Mouse (Mus musculus) c-Kit-positive CD71-positive TER-119-positive erythroid progenitor cells, embryonic 14.5 days (primary cell): ENCODE measurements around the gene Cabp1.
"Not testable (repeated sequence)": the region's sequence is repeated elsewhere in the genome, so short reads cannot be mapped to it uniquely, and the experiment has no call there.

Source experiments
- DNase-seq: peaks from one replicate; pipeline ENCODE4 v3.0.0-alpha.2; 2013; ENCODE audit warnings: low spot score

The Cabp1 gene

DNA sequence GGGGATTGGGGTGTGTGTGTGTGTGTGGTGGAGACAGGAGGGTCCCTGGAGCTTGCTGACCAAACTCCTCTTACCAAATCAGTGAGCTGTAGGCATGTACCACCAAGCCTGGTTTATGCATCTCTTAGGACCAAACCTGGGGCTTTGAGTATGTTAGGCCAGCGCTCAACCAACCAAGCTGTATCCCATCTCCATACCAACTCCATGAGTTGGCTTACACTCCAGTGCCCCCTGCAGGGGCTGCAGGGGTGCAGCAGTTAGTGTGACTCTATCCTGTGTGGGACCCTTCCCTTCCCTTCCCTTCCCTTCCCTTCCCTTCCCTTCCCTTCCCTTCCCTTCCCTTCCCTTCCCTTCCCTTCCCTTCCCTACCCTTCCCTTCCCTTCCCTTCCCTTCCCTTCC, 19.6 kb downstream of the Cabp1 start:
- DNase-seq, result no peak

DNA sequence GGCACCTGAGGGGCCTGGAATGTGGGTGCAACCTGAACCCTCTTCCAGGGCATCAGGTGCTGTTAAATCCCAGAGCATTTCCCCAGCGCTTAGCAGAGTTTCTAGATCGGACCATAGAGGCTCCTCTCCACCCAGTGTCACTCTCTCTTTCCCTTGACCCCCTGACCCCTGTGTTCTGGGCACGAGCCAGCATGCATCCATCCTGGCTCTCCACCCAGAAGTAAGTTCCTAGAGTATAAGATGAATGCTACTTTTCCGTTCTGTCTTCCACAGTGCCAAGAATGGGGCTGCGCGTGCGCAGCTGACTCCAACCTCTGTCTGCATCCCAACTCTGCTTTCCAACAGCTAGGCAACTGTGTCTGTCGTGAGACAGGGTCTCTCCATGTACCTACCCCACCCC, 24.0 kb downstream of the Cabp1 start:
- DNase-seq, result no peak

DNA sequence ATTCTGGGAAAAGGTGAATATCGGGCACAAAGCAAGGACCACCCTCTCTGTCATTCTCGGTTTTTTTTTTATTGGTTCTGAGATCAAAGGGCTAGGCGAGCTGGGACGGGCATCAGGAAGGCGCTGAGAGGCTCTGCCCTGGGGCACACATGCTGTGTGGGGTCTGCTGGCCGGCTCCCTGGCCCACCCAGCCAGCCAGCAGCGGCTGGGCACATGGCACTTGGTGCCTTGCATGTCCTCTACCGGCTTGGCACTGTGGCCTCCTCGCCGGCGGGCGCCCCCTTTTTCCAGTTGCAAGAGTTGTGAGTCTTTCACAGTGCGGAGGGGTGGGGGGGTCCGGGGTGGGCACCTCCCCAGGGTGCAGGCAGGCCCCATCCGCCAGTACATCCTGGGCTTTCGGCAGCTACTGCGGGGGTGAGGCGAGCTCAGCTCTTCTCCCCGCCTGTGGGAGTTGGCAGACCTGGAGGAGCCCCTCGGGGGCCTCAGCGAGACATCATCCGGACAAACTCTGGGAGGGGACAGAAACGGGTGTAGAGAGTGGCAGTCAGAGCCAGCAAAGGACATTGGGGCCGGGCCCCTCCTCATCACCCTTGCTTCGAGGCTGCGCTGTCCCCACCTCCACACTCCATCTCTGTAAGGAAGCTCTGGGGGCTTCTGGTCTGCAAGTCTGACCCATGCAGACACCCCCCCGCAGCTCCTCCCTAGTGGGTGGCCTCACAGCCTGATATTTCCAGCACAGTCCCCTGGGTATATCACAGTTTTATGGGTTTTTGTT, 25.4 kb downstream of the Cabp1 start:
- no peak for DNase-seq

DNA sequence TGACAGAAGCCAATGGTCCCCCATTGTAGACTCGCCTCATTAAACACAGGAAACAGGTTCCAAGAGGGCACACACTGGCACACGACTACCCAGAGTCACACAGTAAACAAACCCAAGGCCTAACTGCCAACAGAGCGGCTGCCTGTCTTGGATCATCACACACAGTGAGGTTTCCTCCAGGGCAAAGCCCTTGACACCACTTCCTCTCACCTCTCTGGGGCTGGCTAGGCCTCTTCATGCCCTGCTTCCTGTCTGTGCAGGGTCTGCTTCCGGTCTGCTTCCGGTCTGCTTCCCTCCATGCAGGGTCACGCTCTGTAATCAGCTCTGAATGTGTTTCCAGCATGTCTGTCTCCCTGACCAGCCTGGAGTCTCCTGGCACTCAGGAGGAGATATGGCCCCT, 26.8 kb downstream of the Cabp1 start:
- no peak for DNase-seq

DNA sequence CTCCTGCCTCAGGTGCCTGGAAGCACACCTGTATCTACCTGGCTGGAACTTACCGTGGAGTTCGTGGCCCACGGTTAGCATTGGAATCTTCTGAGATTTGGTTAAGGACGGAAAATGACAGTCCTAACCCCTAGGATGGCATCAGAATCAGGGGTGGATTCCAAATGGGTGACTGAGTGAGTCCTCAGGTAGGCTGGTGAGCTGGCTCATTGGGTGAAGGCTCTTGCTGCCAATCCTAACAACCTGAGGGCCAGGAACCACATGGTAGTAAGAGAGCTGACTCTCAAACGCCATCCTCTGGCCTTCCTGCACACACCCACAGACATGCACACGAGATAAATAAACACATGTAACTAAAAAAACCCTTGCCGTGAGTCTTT, 27.4 kb downstream of the Cabp1 start:
- DNase-seq, result no peak

DNA sequence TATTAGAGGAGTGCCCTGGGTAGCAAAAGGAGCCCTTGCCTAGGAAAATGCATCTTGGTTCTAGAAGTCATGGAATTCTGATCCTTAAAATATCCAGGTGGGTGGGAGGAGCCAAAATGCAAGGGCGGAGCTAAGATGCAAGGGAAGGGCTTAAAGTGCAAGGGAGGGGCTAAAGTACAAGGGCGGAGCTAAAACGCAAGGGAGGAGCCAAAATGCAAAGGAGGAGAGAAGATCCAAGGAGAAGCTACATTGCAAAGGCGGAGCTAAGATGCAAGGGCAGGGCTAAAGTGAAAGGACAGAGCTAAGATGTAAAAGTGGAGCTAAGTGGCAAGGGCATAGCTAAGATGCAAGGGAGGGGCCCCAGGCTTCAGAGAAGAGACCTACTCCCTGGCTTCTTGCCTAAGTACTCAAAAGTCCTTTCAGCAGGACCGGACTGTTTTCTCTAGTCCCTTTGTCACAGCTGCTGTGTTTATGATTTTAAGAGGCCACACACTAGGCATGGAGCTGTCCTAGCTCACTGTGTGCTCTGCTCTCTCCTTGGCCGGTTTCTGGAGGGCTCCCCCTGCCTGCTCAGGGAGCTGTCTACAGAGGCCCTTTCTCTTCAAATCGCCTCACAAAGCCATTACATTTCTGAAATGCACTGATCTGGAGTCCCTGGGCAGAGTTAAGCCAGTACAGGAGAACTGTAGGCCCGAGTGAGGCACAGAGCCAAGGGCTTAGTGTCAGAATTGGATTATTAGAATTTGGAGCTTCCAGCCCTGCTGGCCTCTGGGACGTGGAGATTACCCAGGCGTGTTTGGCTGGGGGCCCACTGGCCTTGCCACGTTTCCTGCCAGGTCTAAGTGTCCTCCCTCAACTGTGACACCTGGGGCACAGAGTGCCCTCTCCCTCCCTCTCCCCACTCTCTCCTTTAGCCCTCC, 28.0 kb downstream of the Cabp1 start:
- no peak for DNase-seq

DNA sequence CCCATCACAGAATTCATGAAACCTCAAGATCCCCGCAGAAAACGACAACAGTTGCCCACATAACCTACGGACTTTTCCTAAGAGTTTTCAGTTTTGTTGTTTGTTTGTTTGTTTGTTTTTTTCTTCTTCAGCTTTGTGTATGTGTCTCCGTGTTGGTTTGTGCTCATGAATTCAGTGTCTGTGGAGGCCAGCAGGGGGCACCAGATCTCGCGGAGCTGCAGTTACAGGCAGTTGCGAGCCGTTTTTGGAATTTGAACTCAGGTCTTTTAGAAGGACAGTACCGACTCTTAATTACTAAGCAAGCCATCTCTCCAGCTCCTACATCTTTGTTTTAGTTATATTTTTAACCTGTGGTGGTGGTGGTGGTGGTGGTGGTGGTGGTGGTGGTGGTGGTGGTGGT, 28.8 kb downstream of the Cabp1 start:
- no peak for DNase-seq

DNA sequence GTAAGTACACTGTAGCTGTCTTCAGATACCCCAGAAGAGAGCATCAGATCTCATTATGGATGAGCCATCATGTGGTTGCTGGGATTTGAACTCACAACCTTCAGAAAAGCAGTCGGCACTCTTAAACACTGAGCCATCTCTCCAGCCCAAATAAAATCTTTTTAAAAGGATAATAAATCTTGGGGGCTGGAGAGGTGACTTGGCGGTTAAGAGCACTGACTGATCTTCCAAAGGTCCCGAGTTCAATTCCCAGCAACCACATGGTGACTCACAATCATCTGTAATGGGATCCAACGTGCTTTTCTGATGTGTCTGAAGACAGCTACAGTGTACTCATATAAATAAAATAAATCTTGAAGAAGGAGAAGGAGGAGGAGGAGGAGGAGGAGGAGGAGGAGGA, 29.7 kb downstream of the Cabp1 start:
- not testable (repeated sequence) for DNase-seq

DNA sequence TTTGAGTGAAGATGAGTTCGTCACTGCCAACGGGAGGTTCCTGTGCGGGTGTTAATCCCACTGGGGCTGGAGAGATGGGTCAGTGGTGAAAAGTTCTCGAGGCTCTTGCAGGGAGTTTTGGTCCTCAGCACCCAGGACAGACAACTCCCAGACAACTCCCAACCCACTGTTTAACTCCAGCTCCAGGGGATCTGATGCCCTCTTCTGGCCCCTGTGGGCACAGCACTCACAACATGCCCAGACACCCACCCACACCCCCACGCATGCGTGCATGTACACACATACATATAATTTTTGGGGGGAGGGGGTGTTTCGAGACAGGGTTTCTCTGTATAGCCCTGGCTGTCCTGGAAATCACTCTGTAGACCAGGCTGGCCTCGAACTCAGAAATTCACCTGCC, 30.6 kb downstream of the Cabp1 start:
- no peak for DNase-seq

DNA sequence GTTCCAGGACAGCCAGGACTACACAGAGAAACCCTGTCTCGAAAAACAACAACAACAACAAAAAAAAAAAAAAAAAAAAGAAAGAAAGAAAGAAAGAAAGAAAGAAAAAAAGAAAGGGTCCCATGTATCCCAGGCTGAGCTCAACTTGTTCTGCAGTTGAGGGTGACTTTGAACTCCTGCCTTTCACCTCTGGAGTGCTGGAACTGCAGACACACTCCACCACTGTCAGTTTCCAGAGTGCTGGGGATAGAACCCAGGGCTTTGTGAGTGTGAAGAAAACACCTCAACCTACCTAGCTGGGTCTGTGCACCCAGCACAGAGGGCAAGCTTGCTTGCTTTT, 32.3 kb downstream of the Cabp1 start:
- not testable (repeated sequence) for DNase-seq

DNA sequence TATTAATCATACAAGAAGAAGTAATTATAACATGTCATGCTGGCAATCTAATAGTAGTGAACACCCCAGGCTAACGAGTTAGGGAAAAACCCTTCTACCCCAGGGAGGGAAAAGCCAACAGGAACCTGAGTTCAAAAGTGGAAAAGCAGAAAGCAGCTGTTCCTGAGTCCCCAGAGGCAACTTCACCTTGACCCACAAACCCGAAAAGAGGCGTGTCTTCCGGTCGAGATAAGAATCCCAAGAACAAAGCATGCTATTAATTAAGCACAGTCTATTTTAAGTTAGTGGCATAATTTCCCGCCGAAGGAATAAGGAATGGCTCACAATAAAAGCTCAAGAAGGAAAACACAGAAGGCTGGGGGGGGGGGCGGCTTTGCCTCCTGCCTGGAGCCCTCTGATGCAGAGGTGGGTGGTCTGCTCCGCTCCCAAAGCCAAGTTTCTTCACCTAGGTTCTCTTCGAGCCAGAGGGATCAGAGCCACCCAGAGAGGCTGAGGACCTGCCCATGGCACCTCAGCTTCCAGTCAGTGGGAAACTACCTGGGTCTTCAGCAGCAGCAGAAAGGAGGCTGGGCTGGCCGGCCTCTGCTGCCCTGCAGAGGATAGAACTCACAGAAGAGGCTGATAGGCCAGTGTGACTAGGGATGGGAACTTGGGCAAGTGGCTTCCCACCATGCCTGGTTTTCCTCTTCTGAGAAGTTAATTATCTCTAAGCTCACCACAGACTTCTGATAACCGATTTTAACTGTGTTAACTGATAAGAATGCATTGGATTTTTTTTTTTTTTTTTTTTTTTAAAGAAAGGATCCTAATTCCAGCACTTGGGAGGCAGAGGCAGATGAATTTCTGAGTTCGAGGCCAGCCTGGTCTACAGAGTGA, 32.9 kb downstream of the Cabp1 start:
- no peak for DNase-seq

DNA sequence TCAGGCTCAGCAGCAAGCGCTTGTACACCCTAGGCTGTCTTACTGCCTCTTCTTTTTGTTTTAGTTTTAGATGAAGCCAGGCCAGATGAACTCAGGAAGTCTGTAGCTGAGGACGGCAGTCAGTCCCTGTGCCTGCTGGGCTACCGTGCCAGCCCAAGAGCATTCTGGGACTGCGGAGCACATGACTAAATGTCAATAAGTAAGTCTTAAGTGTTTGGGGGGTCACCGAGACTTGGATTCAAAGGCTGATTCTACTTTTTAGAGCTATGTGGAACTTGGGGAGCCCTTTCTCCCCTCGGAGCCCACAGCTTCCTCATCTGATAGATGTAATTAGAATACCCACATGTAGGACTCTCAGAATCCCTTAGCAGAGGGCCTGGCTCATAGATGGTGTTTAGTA, 33.5 kb downstream of the Cabp1 start:
- no peak for DNase-seq

DNA sequence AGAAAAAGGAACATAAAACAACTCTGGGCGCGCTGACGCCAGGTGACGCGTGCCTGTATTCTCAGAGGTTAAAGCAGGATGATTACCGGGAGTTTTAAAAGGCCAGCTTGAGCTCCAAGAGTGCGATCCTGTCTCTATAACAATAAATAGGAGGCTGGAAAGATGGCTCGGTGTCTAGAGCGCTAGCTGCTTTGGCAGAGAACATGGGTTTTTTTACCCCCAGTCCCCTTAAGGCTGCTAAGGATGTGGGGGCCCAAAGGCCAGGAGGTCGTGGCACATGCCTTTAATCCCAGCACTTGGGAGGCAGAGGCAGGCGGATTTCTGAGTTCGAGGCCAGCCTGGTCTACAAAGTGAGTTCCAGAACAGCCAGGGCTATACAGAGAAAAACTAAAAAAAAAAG, 35.0 kb downstream of the Cabp1 start:
- DNase-seq, result no peak

DNA sequence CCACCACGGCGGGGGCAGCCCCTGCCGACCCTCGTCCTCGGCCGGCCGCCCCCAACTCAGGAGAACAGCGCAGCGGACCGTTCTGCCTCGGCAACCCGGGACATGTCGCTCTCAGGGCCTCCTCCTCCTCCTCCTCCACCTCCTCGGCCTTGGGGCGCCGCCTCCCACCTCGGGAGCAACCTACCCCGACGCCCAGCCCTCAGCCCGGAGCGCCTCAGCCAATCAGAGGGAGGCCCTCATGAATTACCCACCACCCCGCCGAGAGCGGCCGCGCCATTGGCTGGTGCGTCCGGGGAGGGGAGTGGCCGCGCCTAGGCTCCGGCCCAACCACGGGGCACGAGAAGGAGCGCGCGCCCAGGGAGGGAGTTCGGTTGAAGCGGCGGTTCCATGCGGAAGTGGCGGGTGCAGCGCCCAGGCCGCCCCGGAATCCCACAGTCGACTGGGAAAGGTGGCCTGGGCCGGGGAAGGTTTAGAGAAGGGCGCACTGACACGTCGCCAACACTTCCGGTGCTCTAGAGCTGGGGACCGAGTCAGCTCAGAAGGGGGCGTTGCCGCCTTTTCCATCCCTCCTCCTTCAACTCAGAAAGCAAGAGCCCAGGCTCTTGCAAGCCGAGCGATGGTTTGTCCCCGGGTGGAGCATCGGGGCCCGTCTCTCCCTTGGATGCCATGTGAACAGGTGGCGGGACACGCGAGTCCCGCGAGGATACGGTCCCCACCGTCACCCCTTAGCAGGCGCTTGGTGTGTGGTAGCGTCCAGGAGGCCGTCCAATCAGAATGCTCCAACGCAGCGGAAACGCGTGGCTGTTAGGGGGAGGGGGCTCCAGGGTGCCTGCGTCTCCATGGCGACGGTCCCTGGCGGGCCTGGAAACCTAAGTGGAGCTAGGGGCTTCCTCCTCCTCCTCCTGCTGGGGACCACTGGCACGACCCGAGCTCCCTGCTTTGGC, 35.9 kb downstream of the Cabp1 start, which contains the start of gene Mlec:
Gene Mlec, minus strand, starts transcription at position 140 of the 944 bp plus-strand sequence.
- peak; percentile 98 for DNase-seq

DNA sequence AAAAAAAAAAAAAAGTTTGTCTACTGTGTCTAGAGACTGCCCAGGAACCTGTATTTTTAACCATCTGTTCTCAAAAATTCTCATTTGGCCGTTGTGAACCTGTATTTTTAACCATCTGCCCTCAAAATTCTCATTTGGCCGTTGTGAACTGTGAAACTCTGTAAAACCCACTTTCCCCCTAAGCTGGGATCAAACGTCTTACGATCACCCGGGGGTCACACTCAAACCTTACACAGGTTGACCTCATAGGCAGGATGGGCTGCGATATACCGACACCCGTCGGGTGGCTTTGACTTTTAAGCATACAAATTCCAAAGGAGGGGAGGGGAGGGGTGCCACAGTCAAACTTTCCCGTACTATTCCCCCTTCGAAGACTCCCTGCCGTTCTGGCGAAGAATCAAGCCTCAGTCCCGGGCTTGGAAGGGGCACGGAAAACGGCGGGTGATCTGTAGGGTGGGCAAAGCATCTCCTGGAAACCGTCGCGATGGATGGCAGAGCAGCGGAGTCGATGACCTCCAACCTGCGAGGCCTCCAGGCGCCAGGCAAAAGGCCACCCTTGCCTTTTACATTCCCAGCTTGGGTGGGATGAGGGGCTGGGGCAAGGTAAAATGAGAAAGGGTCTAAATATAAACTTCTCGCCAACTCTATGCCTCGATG, 37.1 kb downstream of the Cabp1 start:
- no peak for DNase-seq

DNA sequence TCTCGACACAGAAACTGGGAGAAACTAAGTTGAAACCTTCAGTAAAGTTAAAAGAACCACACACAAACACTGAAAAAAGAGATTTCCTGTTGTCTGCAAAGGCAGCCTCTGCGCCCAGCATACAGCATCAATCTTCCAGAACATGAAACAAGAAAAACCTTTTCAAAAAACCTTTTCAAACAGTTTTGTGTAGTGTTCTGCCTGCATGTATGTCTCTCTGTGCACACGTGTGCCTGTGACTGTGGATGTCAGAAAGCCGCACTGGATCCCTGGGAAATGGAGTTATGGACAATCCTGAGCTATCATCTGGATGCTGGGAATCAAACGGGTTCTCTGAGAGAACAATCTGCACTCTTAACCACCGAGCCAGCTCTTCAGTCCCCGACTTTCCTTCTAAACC, 37.8 kb downstream of the Cabp1 start:
- no peak for DNase-seq

DNA sequence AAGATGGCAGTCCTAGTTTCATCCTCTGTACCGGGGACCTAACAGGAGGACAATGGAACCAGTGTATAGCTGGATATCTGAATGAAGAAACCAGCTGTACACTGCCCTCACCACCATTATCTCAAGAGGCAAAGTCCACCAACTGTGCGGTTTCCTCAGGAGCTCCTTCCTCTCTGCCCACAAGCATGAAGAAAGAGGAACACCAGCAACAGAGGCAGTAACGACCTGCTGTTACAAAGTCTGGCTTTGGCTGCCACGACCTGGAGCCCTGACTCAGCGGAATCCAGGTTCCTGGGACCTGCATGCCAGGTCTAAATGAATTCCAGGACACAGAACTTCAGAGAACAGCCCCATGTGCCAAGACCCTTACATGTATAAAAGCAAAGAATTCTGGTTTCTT, 38.4 kb downstream of the Cabp1 start:
- no peak for DNase-seq

DNA sequence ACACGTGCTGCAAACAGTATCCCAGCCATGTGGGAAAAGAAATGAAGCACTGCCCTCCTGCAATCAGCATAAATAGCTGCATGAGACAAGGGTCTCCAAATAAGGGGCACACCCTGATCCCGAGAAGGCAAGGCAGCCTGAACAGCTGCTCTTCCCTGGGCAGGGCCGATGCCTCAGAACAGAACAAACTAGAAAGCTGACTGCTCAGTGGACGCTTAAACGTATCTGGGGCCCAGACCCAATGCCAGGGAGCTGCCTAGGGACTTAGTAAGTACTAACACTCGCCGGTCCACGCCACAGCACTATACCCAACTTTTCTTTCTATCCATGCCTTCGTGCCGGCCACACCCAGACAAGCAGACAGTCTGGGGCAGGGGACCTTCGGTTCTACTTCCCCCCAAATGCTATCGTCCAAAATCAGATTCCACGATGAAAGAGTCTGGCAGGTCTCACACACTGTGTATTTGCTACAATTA, 39.0 kb downstream of the Cabp1 start:
- no peak for DNase-seq

DNA sequence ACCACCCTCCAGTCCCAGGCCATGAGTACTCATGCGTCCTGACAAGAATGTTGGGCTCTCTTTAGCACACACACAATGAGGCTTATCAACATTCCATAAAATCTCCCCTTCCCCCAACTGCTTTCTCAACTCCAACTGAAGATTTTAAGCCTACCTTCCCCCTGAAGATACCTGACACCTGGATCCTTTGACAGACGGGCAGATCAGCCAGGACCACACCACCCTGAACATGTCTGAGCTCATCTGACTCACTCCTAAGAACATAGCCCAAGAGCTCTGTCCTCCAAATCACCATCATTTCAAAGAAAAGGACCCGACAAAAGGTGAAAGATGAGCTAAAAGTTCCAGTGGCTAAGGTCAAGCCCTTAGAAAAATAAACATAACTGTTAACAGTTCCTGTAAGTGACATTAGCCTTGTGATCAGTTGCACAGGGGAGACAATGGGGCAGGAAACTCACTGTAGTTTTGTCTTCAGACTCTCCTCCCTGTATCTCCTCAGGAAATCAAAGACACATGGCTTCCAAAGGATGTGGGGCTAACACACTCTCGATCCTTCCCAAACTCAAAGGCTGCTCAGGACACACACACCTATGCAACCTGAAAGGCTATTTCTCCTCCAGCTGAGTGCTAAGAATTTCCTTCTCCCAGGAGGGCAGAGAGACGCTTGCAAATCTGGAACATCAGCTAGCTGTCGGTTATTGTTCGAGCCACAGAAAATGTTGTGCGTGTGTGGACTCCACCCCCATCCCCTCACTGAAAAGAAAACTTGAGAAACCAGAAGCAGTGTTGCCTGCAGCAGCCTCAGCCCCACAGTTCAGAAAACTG, 41.8 kb downstream of the Cabp1 start:
- DNase-seq, result no peak

DNA sequence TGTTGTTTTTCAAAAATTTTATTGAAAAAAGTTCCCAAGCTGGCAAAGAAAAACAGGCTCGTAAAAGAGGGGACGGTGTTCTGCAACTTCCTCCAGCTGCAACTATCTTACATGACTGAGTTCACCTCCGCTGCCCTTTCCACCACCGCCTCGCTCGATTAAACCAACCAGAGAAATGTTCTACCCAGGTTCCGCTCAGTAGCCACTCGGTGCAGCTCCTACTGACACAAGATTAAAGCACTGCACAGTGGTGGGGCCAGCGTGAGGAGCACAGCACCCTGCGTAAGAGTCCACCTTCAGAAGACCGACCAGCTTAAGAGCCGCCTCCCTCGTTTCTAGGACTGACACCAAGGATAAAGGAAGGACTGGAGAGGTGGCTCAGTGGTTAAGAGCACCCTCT, 42.7 kb downstream of the Cabp1 start:
- no peak for DNase-seq
